Mouse (Mus musculus) liver, embryonic 14.5 days (tissue): ENCODE measurements around the gene Tnfrsf1b.

Source experiments
- CTCF ChIP-seq: IDR thresholded peaks from 2 replicates; pipeline ENCODE4 v1.5.1; 2016; ENCODE audit warnings: antibody characterized with exemption, low read depth, control low read depth
- EP300 ChIP-seq: IDR thresholded peaks from 2 replicates; pipeline ENCODE4 v1.6.1; 2016; ENCODE audit warnings: antibody characterized with exemption, low read depth

- TF ChIP-seq CTCF, result no peak
- no peak for TF ChIP-seq EP300
These were observed 5.9 kb downstream of the Tnfrsf1b start for GRCm38 (mm10) chr4:145240723-145241231.
